Mouse (Mus musculus): ENCODE results near the gene Ltbp4. TPM values are rescaled to one million over a fixed set of nuclear protein-coding genes. Genes with fewer than 3 reads are reported as not detected.

Gene Ltbp4
- polyA plus RNA-seq, 1 experiment from 2014 or later = 10.8 TPM

GRCm38 (mm10) chr7:27354144-27354543 lies 16.7 kb upstream of the Ltbp4 start:
- Histone ChIP-seq H3K4me3 (ENCODE audit: low read depth, low read length) (no peak overlapping the region), H3K27me3 (ENCODE audit: control insufficient read depth, insufficient read depth, low read length) (peaks cover 9% of the 10 kb centered on the region), H3K4me2 (ENCODE audit: low read depth, severe bottlenecking) (peak overlapping the region; percentile 31; the same call in 1 of the 2 replicates), H3K36me3 (ENCODE audit: control insufficient read depth, insufficient read depth, low read length) (no peaks in the 10 kb centered on the region; the same call in 1 of the 2 replicates), H3K4me1 (ENCODE audit: control insufficient read depth, insufficient read depth, low read length) (0 out of 2 replicates have a peak, but pooled peaks cover 7% of the 10 kb centered on the region), H3K9me3 (ENCODE audit: control insufficient read depth, low read length) (no peaks in the 10 kb centered on the region), H3K9ac (ENCODE audit: low read length) (no peak overlapping the region), H3K27ac (replicated peaks; ENCODE audit: low read depth, low read length) (no peak overlapping the region)
- no peak for DNase-seq (ENCODE audit: low spot score)
- 22% methylated on average over 6 of the region's 6 CpGs for WGBS
- no peak for ATAC-seq (ENCODE audit: insufficient number of reproducible peaks, low FRiP score, low TSS enrichment, low read depth)

DNA sequence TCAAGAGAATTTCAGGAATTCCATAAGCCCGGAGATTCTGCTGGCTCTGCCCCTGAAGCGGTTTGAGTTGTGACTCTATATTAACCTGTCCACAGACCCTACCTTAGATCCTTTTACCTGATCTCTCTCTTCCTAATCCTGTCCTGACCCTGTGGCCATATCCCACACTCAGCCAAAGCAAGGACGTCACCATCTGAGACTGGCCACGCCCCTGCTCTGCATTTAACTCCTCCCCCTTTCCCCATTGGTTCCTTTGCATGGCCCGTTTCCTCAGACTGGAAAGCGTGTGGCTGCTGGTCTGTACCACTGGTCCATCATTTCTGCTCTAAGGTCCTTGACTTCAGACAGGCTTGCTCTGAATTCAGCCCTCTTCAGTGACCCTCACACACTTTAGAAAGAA lies 8.0 kb upstream of the Ltbp4 start:
- no peaks in the 10 kb centered on the region; the same call in 1 of the 2 replicates for H3K36me3 ChIP-seq (ENCODE audit: control insufficient read depth, insufficient read depth, low read length)
- WGBS = 12% methylated on average over 6 of the region's 6 CpGs
- no peak overlapping the region for H3K4me3 ChIP-seq (ENCODE audit: low read depth, low read length)
- H3K9me3 ChIP-seq (ENCODE audit: control insufficient read depth, low read length) = no peaks in the 10 kb centered on the region
- ATAC-seq (ENCODE audit: insufficient number of reproducible peaks, low FRiP score, low TSS enrichment, low read depth) = no peak
- no peaks in the 10 kb centered on the region for H3K27me3 ChIP-seq (ENCODE audit: control insufficient read depth, insufficient read depth, low read length)
- no peaks in the 10 kb centered on the region for H3K4me1 ChIP-seq (ENCODE audit: control insufficient read depth, insufficient read depth, low read length)
- no peak overlapping the region for H3K9ac ChIP-seq (ENCODE audit: low read length)
- no peak for DNase-seq (ENCODE audit: low spot score)
- H3K4me2 ChIP-seq (ENCODE audit: low read depth, severe bottlenecking) = no peak overlapping the region
- no peak overlapping the region for H3K27ac ChIP-seq (replicated peaks; ENCODE audit: low read depth, low read length)

DNA sequence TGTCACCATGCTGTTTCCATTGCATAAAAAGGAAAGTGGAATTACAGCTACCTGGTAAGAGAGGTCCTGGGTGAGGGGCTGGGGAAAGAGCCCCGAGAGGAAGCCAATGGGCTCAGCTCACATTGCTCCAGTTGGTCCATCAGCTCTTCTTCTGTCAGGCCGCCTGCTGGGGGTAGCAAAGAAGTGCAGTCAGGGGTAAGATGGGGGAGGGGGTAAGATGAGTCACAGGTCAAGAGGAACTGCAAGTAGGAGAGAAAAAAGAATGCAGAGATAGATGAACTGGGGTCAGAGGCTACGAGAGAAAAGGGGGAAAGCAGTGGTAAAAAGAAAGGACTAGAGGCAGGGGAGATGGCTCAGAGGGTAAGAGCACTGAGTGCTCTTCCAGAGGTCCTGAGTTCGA lies 5.1 kb upstream of the Ltbp4 start:
- WGBS = 51% methylated on average over 4 of the region's 4 CpGs
- Histone ChIP-seq H3K9ac (ENCODE audit: low read length) (no peak overlapping the region), H3K27ac (replicated peaks; ENCODE audit: low read depth, low read length) (no peak overlapping the region), H3K36me3 (ENCODE audit: control insufficient read depth, insufficient read depth, low read length) (no peaks in the 10 kb centered on the region; the same call in 1 of the 2 replicates), H3K4me3 (ENCODE audit: low read depth, low read length) (no peak overlapping the region), H3K4me2 (ENCODE audit: low read depth, severe bottlenecking) (no peak overlapping the region), H3K4me1 (ENCODE audit: control insufficient read depth, insufficient read depth, low read length) (no peaks in the 10 kb centered on the region), H3K9me3 (ENCODE audit: control insufficient read depth, low read length) (no peaks in the 10 kb centered on the region), H3K27me3 (ENCODE audit: control insufficient read depth, insufficient read depth, low read length) (peaks cover 5% of the 10 kb centered on the region; the same call in 1 of the 2 replicates)
- no peak for DNase-seq (ENCODE audit: low spot score)
- no peak for ATAC-seq (ENCODE audit: insufficient number of reproducible peaks, low FRiP score, low TSS enrichment, low read depth)

- no peaks in the 10 kb centered on the region for H3K36me3 ChIP-seq (ENCODE audit: control insufficient read depth, insufficient read depth, low read length)
- no peak overlapping the region for H3K27ac ChIP-seq (replicated peaks; ENCODE audit: low read depth, low read length)
- ATAC-seq (ENCODE audit: insufficient number of reproducible peaks, low FRiP score, low TSS enrichment, low read depth) (no peak), DNase-seq (ENCODE audit: low spot score) (no peak)
- WGBS = 36% methylated on average over 7 of the region's 7 CpGs
- no peak overlapping the region for H3K4me2 ChIP-seq (ENCODE audit: low read depth, severe bottlenecking)
- H3K9ac ChIP-seq (ENCODE audit: low read length) = no peak overlapping the region
- H3K4me1 ChIP-seq (ENCODE audit: control insufficient read depth, insufficient read depth, low read length) = peaks cover 3% of the 10 kb centered on the region
- no peak overlapping the region for H3K4me3 ChIP-seq (ENCODE audit: low read depth, low read length)
- no peaks in the 10 kb centered on the region for H3K9me3 ChIP-seq (ENCODE audit: control insufficient read depth, low read length)
- H3K27me3 ChIP-seq (ENCODE audit: control insufficient read depth, insufficient read depth, low read length) = peaks cover 16% of the 10 kb centered on the region
These were observed 2.0 kb upstream of the Ltbp4 start for GRCm38 (mm10) chr7:27339519-27339918.

GRCm38 (mm10) chr7:27339114-27339513 lies 1.6 kb upstream of the Ltbp4 start:
- no peak for DNase-seq (ENCODE audit: low spot score)
- peaks cover 20% of the 10 kb centered on the region for H3K27me3 ChIP-seq (ENCODE audit: control insufficient read depth, insufficient read depth, low read length)
- 73% methylated on average over 4 of the region's 4 CpGs for WGBS
- H3K27ac ChIP-seq (replicated peaks; ENCODE audit: low read depth, low read length) = no peak overlapping the region
- H3K4me3 ChIP-seq (ENCODE audit: low read depth, low read length) = no peak overlapping the region
- ATAC-seq (ENCODE audit: insufficient number of reproducible peaks, low FRiP score, low TSS enrichment, low read depth) = no peak
- no peak overlapping the region for H3K9ac ChIP-seq (ENCODE audit: low read length)
- H3K4me1 ChIP-seq (ENCODE audit: control insufficient read depth, insufficient read depth, low read length) = peaks cover 7% of the 10 kb centered on the region
- H3K4me2 ChIP-seq (ENCODE audit: low read depth, severe bottlenecking) = no peak overlapping the region
- H3K9me3 ChIP-seq (ENCODE audit: control insufficient read depth, low read length) = no peaks in the 10 kb centered on the region
- H3K36me3 ChIP-seq (ENCODE audit: control insufficient read depth, insufficient read depth, low read length) = no peaks in the 10 kb centered on the region

DNA sequence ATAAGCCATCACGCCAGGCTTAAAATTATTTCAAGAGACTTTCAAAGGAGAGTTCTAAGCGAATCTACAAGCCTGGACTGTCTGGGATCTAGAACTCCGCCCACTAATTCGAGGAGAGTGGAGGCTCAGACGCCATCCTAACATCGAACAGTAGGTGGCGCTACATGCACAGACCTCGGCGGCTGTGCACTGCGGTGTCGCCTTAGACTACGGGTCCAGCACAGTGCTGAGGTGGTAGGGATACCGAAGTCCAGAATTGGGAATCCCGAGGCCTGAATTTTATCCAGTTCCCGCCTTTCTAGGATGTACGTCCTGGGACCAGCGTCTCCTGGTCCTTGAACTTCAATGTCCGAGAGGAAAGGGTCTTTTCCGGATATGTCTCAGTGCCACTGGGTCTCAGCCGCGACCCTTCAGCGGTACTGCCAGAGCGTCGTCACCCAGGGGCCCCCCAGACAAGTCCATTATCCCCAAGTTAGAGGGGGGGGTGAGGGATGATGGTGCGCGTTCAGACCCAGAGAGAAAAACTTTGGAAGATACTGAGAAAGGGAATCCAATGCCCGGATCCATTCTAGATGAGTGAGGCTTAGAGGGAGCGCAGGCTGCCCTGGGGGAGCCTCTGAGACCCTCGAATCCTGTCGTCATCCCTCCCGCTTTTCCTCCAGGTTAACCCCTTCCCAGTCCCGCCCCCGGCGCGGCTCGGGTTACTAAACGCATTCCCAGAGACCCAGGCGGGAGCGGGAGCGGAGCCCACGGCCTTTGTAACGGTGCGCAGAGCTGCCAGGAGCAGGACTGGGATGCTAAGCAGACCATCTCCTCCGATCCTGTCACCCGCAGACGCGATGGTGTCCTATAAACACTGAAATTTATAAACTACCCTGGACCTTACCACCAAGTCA lies 1.3 kb downstream of the Ltbp4 start:
- peak overlapping the region; percentile 36 for H3K9ac ChIP-seq (ENCODE audit: low read length)
- H3K27ac ChIP-seq (replicated peaks; ENCODE audit: low read depth, low read length) = no peak overlapping the region; the same call in 1 of the 2 replicates
- ATAC-seq (ENCODE audit: insufficient number of reproducible peaks, low FRiP score, low TSS enrichment, low read depth) (peak; percentile 86), DNase-seq (ENCODE audit: low spot score) (peak; percentile 96)
- peaks cover 21% of the 10 kb centered on the region for H3K4me1 ChIP-seq (ENCODE audit: control insufficient read depth, insufficient read depth, low read length)
- under 1% methylated on average over 46 of the region's 47 CpGs for WGBS
- peak overlapping the region; percentile 82 for H3K4me2 ChIP-seq (ENCODE audit: low read depth, severe bottlenecking)
- peaks cover 50% of the 10 kb centered on the region for H3K27me3 ChIP-seq (ENCODE audit: control insufficient read depth, insufficient read depth, low read length)
- H3K4me3 ChIP-seq (ENCODE audit: low read depth, low read length) = peak overlapping the region; percentile 48
- H3K9me3 ChIP-seq (ENCODE audit: control insufficient read depth, low read length) = no peaks in the 10 kb centered on the region
- no peaks in the 10 kb centered on the region for H3K36me3 ChIP-seq (ENCODE audit: control insufficient read depth, insufficient read depth, low read length)

DNA sequence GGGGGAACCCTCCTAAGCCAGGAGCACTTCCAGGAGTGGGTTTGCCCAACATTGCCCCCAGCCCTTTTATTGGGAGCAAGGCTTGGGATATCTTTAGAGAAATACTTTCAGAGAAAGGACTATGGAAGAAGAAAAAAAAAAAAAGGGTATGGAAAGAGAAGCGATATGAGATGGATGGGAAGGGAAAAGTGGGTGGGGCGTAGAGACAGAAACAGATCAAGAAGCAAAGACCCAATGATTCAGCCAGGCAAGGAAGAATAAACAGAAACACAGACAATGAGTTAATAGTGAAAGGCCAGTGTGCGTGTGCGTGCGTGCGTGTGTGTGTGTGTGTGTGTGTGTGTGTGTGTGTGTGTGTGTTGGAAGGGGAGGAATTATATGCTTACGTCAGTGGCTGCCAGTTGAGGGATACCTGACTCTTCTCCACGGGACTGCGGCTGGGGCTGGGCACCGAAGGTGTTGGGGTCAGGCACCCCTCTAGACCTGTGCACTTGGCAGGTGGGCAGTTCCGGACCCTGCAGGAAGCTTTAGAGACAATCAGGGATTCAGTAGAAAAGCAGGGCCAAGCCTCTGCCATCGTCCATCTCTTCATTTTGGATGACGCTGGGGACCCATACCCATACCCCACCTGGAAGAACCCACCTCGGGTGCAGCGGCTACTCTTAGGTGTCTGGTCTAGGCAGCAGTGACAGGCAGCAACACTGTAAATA lies 2.3 kb downstream of the Ltbp4 start:
- no peak overlapping the region for H3K27ac ChIP-seq (replicated peaks; ENCODE audit: low read depth, low read length)
- no peak for DNase-seq (ENCODE audit: low spot score)
- H3K4me3 ChIP-seq (ENCODE audit: low read depth, low read length) = no peak overlapping the region
- H3K4me1 ChIP-seq (ENCODE audit: control insufficient read depth, insufficient read depth, low read length) = peaks cover 23% of the 10 kb centered on the region
- H3K9me3 ChIP-seq (ENCODE audit: control insufficient read depth, low read length) = peaks cover 2% of the 10 kb centered on the region; the same call in 1 of the 2 replicates
- H3K9ac ChIP-seq (ENCODE audit: low read length) = no peak overlapping the region
- ATAC-seq (ENCODE audit: insufficient number of reproducible peaks, low FRiP score, low TSS enrichment, low read depth) = no peak
- no peaks in the 10 kb centered on the region for H3K36me3 ChIP-seq (ENCODE audit: control insufficient read depth, insufficient read depth, low read length)
- H3K27me3 ChIP-seq (ENCODE audit: control insufficient read depth, insufficient read depth, low read length) = peaks cover 60% of the 10 kb centered on the region
- H3K4me2 ChIP-seq (ENCODE audit: low read depth, severe bottlenecking) = peak overlapping the region; percentile 2
- 61% methylated on average over 15 of the region's 15 CpGs for WGBS

DNA sequence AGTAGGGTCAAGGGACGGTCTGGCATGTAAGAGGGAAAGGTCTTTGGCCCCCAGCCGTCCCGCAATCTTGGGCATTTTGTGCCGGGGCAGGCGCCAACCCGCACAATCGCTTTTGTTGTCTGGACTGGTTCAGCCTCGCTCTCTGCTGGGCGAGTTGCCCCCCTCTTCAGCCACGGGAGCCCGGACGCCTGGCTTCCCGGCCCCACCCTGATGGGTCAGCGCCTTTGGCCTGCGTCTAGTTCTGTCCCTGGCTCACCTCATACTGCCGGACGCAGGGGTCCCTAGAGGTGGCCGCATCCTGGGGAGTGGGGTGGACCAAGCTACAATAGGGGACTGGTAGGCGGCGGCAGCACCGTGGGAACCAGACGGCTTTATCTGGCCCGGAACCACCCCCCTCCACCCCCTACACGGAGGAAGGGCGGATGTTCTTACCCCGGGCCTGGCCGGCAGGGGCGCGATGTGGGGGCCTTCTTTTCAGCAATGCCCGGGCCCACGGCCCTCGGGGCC lies 3.0 kb downstream of the Ltbp4 start:
- under 1% methylated on average over 32 of the region's 32 CpGs for WGBS
- Histone ChIP-seq H3K9me3 (ENCODE audit: control insufficient read depth, low read length) (peaks cover 4% of the 10 kb centered on the region; the same call in 1 of the 2 replicates), H3K9ac (ENCODE audit: low read length) (no peak overlapping the region), H3K27me3 (ENCODE audit: control insufficient read depth, insufficient read depth, low read length) (peaks cover 67% of the 10 kb centered on the region), H3K4me1 (ENCODE audit: control insufficient read depth, insufficient read depth, low read length) (peaks cover 23% of the 10 kb centered on the region), H3K4me2 (ENCODE audit: low read depth, severe bottlenecking) (0 out of 2 replicates have a peak overlapping the region, but pooled peaks have one; percentile 7), H3K36me3 (ENCODE audit: control insufficient read depth, insufficient read depth, low read length) (no peaks in the 10 kb centered on the region), H3K27ac (replicated peaks; ENCODE audit: low read depth, low read length) (no peak overlapping the region), H3K4me3 (ENCODE audit: low read depth, low read length) (0 out of 2 replicates have a peak overlapping the region, but pooled peaks have one; percentile 8)
- no peak for ATAC-seq (ENCODE audit: insufficient number of reproducible peaks, low FRiP score, low TSS enrichment, low read depth)
- DNase-seq (ENCODE audit: low spot score) = peak; percentile 36
